Mouse (Mus musculus) left cerebral cortex, adult 8-10 months (tissue): Measurements from ENCODE around the gene Slc22a21. TPM values are rescaled to one million over a fixed set of nuclear protein-coding genes. Genes with fewer than 3 reads are reported as not detected.
"Not testable (repeated sequence)": the region's sequence is repeated elsewhere in the genome, so short reads cannot be mapped to it uniquely, and the experiment has no call there.

Experiments used
- DNase-seq, 2 experiments: peaks; one replicate each; pipeline ENCODE4 v3.0.0; 2022; ENCODE audit warnings: low spot score in 2 of 2
- total RNA-seq, 4 experiments: library from RNA; stranded (reverse); gene quantifications; 2 replicates each; pipeline ENCODE4 v1.2.4; 2022

Gene Slc22a21
- total RNA-seq = 1 to 10 TPM; 1.7 to 3.0 (median 1.7) TPM

- DNase-seq = peak; percentile 5 to 22
Observed at GRCm38 (mm10) chr11:53979788-53980621, at the start of gene Slc22a21. Slc22a21 (minus strand) TSS chr11:53980332.

DNA sequence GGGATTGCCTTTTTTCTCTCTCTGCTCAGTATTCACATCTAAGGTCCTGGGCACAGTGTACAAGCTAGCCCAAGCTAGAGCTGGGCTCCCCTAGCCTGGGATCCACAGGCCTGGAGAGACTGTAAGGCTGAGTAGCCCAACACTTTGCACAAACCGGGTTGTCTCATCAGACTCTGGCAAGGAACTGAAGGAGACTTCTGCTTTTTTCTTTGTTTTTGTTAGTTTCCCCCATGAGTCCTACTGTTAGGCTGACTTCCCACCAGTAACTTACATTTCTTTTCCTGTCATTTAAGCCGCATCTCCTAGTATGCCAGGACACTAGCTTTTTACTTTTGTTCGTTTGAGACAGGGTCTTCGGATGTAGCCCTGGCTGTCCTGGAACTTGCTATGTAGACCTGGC, 48.9 kb upstream of the Slc22a21 start:
- DNase-seq = no peak

- DNase-seq = peak; percentile 51 to 62
Observed at GRCm38 (mm10) chr11:54028044-54028951, 48.2 kb upstream of the Slc22a21 start, which contains the start of gene Slc22a4. Slc22a4 (minus strand) TSS chr11:54028090.

DNA sequence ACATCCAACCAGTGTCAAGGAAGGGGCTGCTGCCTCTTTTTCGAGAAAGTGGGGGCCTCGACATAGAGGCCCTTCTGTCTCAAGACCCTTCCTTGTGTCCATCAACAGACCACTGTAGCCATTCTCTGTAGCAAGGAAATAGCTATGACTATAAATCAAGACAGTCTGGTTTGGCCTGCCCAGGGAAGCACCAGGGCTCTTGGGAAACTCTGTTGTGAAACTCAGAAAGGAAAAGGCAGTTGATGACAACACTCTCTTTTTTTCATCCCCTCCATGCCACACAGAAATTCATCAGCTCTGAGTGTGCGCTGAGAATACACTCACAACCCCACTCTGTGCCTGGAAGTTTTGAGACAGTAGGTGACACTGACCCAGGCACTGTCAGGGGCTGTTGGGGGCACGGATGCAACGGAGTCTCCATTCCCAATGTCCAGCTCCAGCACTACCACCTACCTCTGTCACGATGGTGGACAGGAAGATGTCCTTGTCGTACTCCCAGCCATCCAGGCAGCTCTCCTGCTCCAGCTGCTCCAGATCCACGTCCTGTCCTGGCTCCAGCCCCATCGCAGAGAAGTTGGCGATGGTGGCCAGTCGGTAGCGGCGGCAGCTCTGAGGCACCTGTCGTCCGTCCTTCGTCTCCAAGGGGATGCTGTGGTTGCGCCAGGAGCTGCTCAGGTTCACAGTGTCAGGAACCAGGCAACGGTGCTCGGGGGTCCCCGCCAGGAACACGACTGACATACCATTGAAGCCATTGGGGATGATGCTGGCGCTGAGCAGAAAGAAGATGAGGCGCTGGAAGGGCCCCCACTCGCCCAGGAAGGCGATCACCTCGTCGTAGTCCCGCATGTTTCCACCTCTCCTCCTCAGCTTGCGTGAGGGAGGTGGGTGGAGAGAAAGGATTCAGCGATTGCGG, 47.3 kb upstream of the Slc22a21 start:
- no peak for DNase-seq

DNA sequence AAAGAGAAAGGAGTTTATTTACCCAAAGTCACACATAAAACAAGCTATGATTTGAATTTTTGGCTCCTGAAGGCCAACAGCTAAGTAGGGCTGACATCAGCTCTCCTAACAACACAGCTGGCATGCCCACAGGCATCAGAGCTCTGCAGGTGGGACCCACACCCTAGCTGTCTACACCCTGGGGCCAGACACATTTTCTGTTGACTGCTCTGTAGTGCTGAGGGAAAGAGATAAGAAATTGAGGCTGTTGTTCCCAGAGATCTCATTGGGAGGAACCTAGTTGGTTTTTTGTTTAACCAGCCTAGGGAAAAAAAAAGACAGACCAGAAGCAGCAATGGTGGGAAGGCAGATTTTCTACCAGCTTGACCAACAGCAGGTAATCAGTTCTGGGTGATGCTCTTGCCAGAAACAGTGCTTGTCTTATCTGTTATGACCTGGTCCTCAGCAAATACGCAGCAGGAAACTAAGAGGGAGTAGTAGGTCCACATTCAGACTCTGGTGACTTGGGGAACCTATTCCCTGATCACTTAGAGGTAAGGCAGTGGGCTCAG, 46.4 kb upstream of the Slc22a21 start:
- DNase-seq = no peak

DNA sequence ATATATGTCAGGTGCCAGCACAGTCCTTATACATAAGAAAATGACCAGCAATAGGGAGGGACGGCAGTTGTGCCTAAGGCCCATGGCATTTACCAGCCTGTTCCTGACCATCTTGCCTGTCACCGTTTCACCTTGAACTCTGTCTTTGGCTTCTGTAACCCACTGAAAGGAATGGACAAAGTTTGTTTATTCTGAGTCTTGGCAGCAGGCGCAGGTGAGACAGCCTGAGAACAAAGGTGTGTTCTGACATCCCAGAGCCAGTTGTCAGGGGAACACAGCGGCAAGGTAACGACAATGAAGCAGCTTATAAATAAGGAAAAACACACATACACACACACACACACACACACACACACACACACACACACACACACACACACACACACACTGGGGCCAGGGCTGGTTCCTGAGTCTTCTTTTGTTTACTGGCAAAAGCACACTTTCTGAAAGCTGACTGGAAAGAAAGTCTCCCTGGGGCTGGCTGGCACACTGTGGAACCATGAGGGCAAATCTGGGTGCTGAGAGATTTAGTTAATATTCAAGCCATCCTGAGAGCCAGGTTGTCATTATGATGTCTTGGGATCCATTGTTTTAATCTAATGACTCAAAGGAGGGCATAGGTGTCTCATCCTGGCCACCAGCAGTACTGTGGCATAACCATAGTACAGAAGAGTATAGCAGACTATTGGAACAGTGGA, 41.4 kb upstream of the Slc22a21 start:
- DNase-seq = no peak

DNA sequence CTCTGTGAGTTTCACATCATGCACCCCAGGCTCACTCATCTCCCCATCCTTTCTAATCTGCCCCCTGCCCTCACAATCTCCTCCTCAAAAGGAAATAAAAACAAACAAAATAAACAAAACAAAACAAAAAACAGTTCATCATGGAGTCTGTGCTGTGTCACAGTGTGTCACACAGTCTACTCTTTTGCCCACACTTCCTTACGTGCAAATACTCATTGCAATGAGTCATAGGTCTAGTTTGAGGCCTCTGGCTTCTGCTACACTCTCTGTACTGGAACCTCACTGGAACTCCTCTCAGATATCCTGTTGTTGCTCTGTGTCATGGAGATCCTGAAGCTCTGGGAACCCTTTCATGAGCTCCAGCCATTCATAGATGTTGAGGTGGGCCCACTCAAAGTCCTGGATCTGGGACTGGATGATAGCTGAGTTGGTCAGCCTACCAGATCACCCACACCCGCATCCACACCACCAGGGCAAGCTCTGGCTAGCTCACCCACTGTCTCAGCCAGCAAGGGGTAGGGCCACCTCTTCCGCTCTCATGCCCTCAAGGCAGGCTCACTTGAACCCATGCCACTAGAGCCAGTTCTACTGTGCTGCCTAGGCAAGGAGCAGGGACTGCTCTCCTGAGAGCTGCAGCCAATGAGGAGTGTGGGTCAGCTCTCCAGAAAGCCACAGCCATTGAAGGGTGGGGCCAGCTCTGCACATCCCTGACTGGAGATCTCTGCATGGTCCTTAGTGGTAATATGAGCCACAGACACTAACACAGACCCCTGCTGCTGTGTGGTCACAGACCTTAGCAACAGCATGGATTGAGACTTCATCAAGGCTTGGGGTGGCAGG, 39.0 kb upstream of the Slc22a21 start:
- no peak for DNase-seq

- DNase-seq = no peak
Observed at GRCm38 (mm10) chr11:54017596-54017995, 37.5 kb upstream of the Slc22a21 start.

GRCm38 (mm10) chr11:54016051-54016450, 35.9 kb upstream of the Slc22a21 start:
- no peak for DNase-seq

GRCm38 (mm10) chr11:54012961-54013360, 32.8 kb upstream of the Slc22a21 start:
- no peak for DNase-seq

GRCm38 (mm10) chr11:54011255-54011654, 31.1 kb upstream of the Slc22a21 start:
- DNase-seq = no peak

- DNase-seq = no peak
Observed at GRCm38 (mm10) chr11:54008416-54008920, 28.3 kb upstream of the Slc22a21 start.

DNA sequence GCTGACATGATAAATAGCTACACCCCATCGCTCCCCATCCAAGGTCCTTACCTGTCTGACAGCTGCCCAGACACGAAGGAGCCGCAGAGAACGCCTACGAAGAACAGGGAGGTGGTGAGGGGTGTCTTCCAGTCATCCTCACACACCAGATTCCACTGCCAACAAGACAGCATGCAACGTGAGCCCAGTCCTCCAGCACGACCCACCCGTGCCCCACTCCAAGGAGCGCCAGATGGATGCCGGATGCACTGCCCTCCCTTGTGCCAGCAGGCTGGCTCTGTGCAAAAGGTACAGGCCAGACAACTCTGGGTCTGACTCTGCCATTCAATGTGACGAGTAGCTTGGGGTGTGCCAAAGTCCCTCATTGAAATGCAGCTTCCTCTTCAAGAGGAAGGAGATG, 27.6 kb upstream of the Slc22a21 start:
- no peak for DNase-seq

DNA sequence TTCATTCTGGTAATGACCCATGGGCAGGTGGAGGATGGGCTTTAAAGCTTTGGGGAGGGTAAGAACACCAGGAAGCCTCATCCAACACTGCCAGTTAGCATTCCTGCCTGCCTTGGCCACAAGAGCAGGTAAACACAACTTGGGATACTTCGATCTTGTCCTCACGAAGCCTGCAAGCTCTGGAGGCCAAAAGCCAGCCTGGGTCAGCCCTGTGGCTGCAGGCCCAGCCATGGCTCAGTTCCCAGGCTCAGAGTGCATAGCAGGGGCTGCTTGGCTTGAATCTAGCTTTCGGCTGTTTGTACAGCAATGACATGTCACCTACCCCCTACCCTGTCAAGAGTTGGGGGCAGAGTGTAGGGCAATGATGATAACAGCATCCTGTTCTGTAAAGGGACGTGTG, 26.8 kb upstream of the Slc22a21 start:
- DNase-seq = no peak

DNA sequence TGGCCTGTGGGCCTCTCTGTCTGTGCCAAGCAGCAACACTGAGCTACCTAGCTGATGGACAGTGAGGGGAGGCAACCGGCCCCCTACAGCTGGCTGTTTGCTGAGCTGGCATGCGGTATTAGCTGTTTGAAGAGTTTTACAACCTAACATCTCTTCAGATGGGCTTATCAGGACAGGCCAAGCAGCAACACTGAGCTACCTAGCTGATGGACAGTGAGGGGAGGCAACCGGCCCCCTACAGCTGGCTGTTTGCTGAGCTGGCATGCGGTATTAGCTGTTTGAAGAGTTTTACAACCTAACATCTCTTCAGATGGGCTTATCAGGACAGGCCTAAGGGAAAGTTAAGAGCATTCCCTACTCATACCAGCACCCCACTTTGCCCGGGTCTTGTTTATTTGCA, 26.2 kb upstream of the Slc22a21 start:
- DNase-seq = not testable (repeated sequence)

DNA sequence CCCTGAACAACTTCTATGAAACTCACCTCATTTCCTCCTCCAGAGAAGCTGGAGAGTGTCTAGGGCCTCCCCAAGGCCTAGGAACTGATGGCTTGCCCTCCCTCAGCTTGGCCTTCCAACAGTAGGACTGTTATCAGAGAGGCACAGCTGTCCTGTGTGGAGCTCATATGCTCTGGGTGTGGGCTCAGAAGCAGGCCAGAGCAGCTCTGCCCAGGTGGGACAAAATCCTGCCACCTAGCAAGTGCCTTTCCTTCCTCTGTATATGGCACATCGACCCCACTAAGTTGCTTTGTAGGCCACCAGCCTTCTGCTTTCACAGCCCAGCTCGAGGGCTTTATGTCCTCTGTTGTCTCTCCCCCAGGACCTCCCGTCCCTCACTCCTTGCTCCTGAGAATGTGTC, 24.6 kb upstream of the Slc22a21 start:
- DNase-seq = no peak

- no peak for DNase-seq
Observed at GRCm38 (mm10) chr11:54004221-54004620, 24.1 kb upstream of the Slc22a21 start.

DNA sequence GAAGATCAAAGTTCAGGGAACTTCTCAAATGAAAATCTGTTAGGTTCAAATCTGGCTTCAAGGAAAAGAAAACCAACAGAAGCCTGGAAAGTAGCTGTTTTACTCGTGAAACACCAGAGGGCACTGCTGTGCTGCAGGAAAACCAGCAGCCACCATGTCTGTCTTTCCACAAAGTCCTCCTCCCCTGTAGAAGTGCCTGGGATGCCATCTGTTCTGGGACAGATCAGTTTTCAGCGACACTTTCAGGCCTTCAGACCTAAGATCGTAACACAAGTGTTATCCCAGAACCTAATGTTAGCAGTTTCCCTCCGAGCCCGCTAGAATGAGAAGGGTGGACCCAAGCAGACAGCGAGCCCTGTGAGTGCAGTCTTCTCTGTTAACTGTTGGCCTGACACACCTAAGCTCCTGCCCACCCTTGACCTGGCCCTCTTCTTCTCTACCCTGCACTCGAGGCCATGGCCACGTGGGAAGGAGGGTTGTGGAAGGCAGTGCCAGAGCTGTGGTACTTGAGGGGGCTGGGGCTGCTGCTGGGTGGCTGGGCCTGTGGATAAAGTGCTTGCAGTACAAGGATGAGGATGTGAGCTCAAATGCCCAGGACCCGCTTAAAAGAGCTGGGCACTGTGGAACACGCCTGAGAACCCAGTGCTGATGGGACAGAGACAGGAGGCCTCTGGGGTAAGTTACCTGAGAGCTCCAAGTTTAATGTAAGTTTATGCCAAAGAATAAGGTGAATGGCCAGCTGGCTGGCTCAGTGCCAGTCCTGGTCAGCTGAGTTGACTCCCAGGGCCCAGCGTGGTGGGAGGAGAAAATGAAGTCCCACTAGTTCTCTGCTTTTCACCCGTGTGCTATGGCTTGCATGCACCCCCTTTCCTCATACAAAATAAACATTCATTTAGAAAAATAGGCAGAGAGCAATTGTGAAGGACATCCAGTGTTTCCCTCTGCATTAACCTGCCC, 22.9 kb upstream of the Slc22a21 start:
- DNase-seq = not testable (repeated sequence)
